Mouse (Mus musculus) liver, postnatal 0 days (tissue): ENCODE results near the gene Klhl36.

ENCODE experiments used
- CTCF ChIP-seq: sonication (generic); IDR thresholded peaks from 2 replicates; pipeline ENCODE4 v1.5.1; 2016; ENCODE audit warnings: antibody characterized with exemption, low read depth
- EP300 ChIP-seq: IDR thresholded peaks from 2 replicates; pipeline ENCODE4 v1.6.1; 2016; ENCODE audit warnings: antibody characterized with exemption, low read depth, mild to moderate bottlenecking

- TF ChIP-seq CTCF (no peak), EP300 (no peak)
These were observed 8.0 kb upstream of the Klhl36 start for GRCm38 (mm10) chr8:119854035-119854434.
